Mouse (Mus musculus) intestine, embryonic 15.5 days (tissue): ENCODE data around the gene Fgfr4. TPM values are rescaled to one million over a fixed set of nuclear protein-coding genes. Genes with fewer than 3 reads are reported as not detected.

Experiments used
- ATAC-seq: fragments of 200-750 bp; cut with Nextera tagmentation; 2 replicates; pipeline ENCODE4 v1.8.0; 2017; ENCODE audit warnings: moderate TSS enrichment, moderate library complexity
- H3K27ac ChIP-seq: fragments of 300-500 bp; sonication (generic); 2 replicates; pipeline ENCODE4 v1.5.1; 2015; ENCODE audit warnings: mild to moderate bottlenecking, inconsistent platforms
- H3K27me3 ChIP-seq: fragments of 300-500 bp; sonication (generic); replicated peaks from 2 replicates; pipeline ENCODE4 v1.6.1; 2015; ENCODE audit warnings: inconsistent platforms
- H3K36me3 ChIP-seq: fragments of 300-500 bp; sonication (generic); 2 replicates; pipeline ENCODE4 v1.6.1; 2015; ENCODE audit warnings: inconsistent platforms
- H3K4me1 ChIP-seq: fragments of 300-500 bp; sonication (generic); replicated peaks from 2 replicates; pipeline ENCODE4 v1.6.1; 2015; ENCODE audit warnings: inconsistent platforms
- H3K4me2 ChIP-seq: fragments of 300-500 bp; sonication (generic); replicated peaks from 2 replicates; pipeline ENCODE4 v1.6.1; 2015; ENCODE audit warnings: mild to moderate bottlenecking, inconsistent platforms
- H3K4me3 ChIP-seq: fragments of 300-500 bp; sonication (generic); replicated peaks from 2 replicates; pipeline ENCODE4 v1.5.1; 2015; ENCODE audit warnings: inconsistent platforms
- H3K9ac ChIP-seq: fragments of 300-500 bp; sonication (generic); 2 replicates; pipeline ENCODE4 v1.6.1; 2015; ENCODE audit warnings: inconsistent platforms
- H3K9me3 ChIP-seq: fragments of 300-500 bp; sonication (generic); 2 replicates; pipeline ENCODE4 v1.6.1; 2016; ENCODE audit warnings: inconsistent platforms
- WGBS: fragments of 180-500 bp; shearing (Covaris S2); methylation state at CpG from one replicate; pipeline ENCODE4 v1.1.7; 2015; 5-methylcytosine and 5-hydroxymethylcytosine counted together
- polyA plus RNA-seq: library from polyadenylated mRNA; unstranded; fragments of >200 nt; fragmentation: Nextera tagmentation; extraction: Ambion mirVana; gene quantifications from 2 replicates; pipeline ENCODE4 v1.2.1, GENCODE M21; 2015

Fgfr4 gene
- polyA plus RNA-seq, 1 experiment from 2014 or later = 14.2 TPM

DNA sequence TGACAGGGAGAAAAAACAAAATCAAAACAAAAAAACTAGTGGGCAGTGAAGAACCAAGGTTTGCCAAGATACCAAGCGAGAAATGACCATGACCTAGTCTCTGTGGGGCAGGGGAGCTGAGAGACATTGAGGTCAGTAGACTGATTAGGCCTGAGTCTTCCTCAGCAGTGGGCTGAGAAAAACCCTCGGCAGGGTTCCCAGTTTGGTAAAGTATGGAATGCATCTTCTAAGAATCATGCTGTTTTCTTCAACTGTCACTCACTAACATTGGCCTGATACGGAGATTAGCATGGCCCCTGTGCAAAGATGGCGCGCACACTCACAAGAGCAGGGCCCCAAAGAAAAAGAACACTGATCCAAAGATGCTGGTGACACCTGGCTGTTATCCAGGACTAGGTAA lies 1.5 kb downstream of the Fgfr4 start:
- Histone ChIP-seq H3K4me3 (no peak overlapping the region), H3K9ac (no peak overlapping the region), H3K27ac (no peak overlapping the region), H3K9me3 (no peaks in the 10 kb centered on the region), H3K27me3 (0 out of 2 replicates have a peak, but pooled peaks cover 4% of the 10 kb centered on the region), H3K4me2 (peak overlapping the region; percentile 82), H3K4me1 (0 out of 2 replicates have a peak, but pooled peaks cover 2% of the 10 kb centered on the region), H3K36me3 (no peaks in the 10 kb centered on the region)
- no peak for ATAC-seq
- 70% methylated on average over 5 of the region's 5 CpGs for WGBS

DNA sequence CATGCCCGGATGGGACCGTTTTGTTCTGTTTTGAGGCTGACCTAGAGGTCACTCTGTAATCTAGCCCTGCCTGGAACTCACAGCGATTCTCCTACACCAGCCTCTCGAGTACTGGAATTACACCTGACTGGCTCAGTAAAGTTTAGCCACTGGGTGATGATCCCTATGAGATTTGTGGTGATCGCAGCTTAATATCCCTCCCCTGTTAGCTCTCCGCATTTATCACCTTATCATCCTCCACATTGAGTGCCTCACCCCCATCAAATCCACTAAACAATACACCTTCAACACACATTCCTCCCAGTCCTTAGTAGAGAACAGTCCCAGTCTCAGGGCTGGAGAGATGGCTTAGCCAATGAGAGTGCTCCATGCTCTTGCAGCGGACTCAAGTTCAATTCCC lies 9.9 kb downstream of the Fgfr4 start:
- H3K9ac ChIP-seq = no peak overlapping the region
- H3K36me3 ChIP-seq = no peaks in the 10 kb centered on the region
- ATAC-seq = no peak
- WGBS = 56% methylated on average over 7 of the region's 7 CpGs
- H3K9me3 ChIP-seq = no peaks in the 10 kb centered on the region
- H3K27me3 ChIP-seq = no peaks in the 10 kb centered on the region
- no peak overlapping the region for H3K4me3 ChIP-seq
- H3K27ac ChIP-seq = no peak overlapping the region
- H3K4me2 ChIP-seq = no peak overlapping the region
- H3K4me1 ChIP-seq = 0 out of 2 replicates have a peak, but pooled peaks cover 2% of the 10 kb centered on the region

DNA sequence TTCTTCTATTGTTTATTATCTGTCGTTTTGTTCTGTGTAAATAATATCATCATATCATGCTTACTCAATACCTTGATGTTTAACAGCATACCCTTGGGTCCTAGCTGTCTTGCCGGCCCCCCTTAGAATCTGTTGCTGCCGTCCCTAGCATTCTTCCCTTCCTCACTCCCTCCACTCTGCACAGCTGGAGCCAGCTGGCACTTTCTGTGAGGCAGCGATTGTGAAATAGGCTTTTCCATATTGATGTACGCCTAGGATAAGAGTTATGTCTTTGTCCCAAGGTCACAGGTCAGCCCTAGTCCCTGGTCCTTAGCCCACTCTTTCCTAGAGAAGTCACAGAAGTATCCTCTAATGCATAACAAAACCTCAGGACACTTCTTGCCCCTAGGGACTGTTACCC lies 11.1 kb downstream of the Fgfr4 start:
- Histone ChIP-seq H3K27me3 (no peaks in the 10 kb centered on the region), H3K36me3 (no peaks in the 10 kb centered on the region), H3K9me3 (no peaks in the 10 kb centered on the region), H3K4me2 (no peak overlapping the region), H3K4me3 (no peak overlapping the region), H3K9ac (no peak overlapping the region), H3K4me1 (0 out of 2 replicates have a peak, but pooled peaks cover 4% of the 10 kb centered on the region), H3K27ac (no peak overlapping the region; the same call in 1 of the 2 replicates)
- peak; percentile 21; the same call in 1 of the 2 replicates for ATAC-seq
- WGBS = 38% methylated on average over 5 of the region's 5 CpGs

DNA sequence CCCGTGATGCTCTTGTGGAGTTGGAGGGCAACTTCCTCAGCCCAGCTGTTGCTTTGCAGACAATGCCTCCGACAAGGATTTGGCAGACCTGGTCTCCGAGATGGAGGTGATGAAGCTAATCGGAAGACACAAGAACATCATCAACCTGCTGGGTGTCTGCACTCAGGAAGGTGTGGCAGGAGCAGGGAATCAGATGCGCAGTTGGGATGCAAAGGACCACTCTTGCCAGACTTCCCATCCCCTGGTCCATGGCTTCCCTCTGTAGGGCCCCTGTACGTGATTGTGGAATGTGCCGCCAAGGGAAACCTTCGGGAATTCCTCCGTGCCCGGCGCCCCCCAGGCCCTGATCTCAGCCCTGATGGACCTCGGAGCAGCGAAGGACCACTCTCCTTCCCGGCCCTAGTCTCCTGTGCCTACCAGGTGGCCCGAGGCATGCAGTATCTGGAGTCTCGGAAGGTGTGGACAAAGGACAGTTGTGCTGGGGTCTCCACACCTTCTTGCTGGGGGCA lies 13.4 kb downstream of the Fgfr4 start:
- WGBS = 92% methylated on average over 16 of the region's 16 CpGs
- H3K27ac ChIP-seq = no peak overlapping the region
- H3K9ac ChIP-seq = no peak overlapping the region
- no peaks in the 10 kb centered on the region for H3K36me3 ChIP-seq
- H3K9me3 ChIP-seq = no peaks in the 10 kb centered on the region
- no peaks in the 10 kb centered on the region for H3K27me3 ChIP-seq
- H3K4me2 ChIP-seq = no peak overlapping the region
- no peak for ATAC-seq
- H3K4me1 ChIP-seq = peaks cover 9% of the 10 kb centered on the region; the same call in 1 of the 2 replicates
- H3K4me3 ChIP-seq = no peak overlapping the region

DNA sequence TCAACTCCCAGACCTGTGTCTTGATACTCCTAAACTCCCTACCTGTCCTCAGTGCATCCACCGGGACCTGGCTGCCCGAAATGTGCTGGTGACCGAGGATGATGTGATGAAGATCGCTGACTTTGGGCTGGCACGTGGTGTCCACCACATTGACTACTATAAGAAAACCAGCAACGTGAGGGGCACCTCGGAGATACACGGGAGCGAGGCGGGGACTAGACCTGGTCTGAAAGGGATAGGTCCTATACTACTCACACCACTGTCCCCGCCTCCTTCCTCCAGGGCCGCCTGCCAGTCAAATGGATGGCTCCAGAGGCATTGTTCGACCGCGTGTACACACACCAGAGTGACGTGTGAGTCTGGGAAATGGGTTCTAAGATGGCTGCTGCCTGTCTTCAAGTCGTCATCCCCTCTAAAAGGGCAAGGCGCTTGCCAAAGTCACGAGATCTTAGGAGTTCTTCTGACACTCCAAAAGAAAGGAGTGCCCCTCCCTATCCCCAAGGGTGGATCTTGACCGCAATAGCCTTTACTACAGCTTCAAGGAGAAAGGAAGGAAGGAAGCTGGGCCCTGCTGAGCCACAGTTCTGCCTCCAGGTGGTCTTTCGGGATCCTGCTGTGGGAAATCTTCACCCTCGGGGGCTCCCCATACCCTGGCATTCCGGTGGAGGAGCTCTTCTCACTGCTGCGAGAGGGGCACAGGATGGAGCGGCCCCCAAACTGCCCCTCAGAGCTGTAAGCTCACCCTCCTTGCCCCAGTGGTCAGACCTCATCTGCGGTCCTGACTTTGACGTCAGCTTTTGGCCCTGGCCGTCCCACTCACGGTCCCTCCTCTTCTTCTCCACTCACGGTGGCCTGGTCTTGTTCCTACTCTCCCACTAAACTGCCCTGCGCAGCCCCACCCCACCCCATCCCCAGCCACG lies 14.6 kb downstream of the Fgfr4 start:
- Histone ChIP-seq H3K27me3 (no peaks in the 10 kb centered on the region), H3K9me3 (no peaks in the 10 kb centered on the region), H3K27ac (no peak overlapping the region), H3K36me3 (no peaks in the 10 kb centered on the region), H3K4me1 (peaks cover 17% of the 10 kb centered on the region), H3K9ac (no peak overlapping the region), H3K4me2 (no peak overlapping the region), H3K4me3 (no peak overlapping the region)
- 84% methylated on average over 32 of the region's 32 CpGs for WGBS
- ATAC-seq = no peak

DNA sequence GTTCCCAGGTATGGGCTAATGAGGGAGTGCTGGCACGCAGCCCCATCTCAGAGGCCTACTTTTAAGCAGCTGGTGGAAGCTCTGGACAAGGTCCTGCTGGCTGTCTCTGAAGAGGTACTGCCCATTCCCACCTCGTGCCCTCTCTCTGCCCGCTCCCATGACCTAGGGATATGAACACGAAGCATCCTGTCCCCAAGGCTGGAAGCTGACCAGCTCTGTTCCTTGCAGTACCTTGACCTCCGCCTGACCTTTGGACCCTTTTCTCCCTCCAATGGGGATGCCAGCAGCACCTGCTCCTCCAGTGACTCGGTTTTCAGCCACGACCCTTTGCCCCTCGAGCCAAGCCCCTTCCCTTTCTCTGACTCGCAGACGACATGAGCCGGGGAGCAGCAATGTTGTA lies 15.4 kb downstream of the Fgfr4 start:
- ATAC-seq = no peak
- no peak overlapping the region for H3K27ac ChIP-seq
- H3K27me3 ChIP-seq = no peaks in the 10 kb centered on the region
- H3K36me3 ChIP-seq = no peaks in the 10 kb centered on the region
- H3K4me2 ChIP-seq = no peak overlapping the region
- no peaks in the 10 kb centered on the region for H3K9me3 ChIP-seq
- no peak overlapping the region for H3K4me3 ChIP-seq
- WGBS = 81% methylated on average over 11 of the region's 11 CpGs
- no peak overlapping the region for H3K9ac ChIP-seq
- H3K4me1 ChIP-seq = peaks cover 23% of the 10 kb centered on the region

DNA sequence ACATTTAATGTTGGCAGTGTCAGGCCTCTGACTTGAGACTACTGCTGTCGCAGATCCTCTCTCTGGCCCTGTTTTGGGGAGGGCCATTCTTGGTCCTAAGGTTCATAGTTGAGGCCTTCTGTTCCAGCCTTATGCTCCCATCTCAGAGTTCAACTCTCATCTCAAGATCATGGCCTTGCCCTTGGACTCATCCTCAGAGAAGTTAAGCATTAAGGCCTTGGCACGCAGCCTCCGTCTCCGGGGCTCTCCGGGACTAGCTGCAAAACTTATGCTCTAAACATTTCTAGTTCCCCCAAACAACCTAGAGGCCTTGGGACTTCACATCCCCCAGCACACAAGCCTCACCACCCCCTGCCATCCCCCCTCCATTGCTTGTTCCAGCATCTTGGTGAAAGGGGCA lies 15.8 kb downstream of the Fgfr4 start:
- peaks cover 23% of the 10 kb centered on the region for H3K4me1 ChIP-seq
- no peak overlapping the region for H3K4me3 ChIP-seq
- no peak for ATAC-seq
- WGBS = 87% methylated on average over 5 of the region's 5 CpGs
- H3K9ac ChIP-seq = no peak overlapping the region
- no peaks in the 10 kb centered on the region for H3K27me3 ChIP-seq
- peak overlapping the region; percentile 68; the same call in 1 of the 2 replicates for H3K27ac ChIP-seq
- H3K4me2 ChIP-seq = no peak overlapping the region
- no peaks in the 10 kb centered on the region for H3K9me3 ChIP-seq
- no peaks in the 10 kb centered on the region for H3K36me3 ChIP-seq

DNA sequence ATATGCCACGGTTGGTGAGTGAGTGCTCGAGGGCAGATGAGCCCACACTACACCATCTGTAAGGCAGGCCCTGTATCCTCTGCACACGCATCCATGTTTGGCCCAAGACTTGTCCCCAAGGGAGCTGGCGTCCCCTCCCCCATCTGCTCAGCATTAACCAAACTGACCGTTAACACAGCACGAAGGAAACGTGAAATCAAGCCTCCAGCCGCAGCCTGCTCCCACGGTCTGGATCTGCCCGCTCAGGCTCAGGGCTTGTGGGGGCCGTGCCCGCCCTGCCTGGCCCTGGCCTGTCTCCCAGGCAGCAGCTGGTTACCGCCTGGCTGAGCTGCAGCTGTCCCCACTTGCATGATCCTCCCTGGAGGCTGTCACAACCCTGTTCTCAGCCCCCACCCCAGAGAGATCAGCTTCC lies 16.5 kb downstream of the Fgfr4 start:
- WGBS = 56% methylated on average over 13 of the region's 13 CpGs
- Histone ChIP-seq H3K36me3 (no peaks in the 10 kb centered on the region), H3K27ac (peak overlapping the region; percentile 68), H3K9ac (no peak overlapping the region), H3K4me3 (no peak overlapping the region), H3K27me3 (no peaks in the 10 kb centered on the region), H3K9me3 (no peaks in the 10 kb centered on the region), H3K4me2 (peak overlapping the region; percentile 14; the same call in 1 of the 2 replicates), H3K4me1 (peaks cover 23% of the 10 kb centered on the region)
- peak; percentile 62 for ATAC-seq

DNA sequence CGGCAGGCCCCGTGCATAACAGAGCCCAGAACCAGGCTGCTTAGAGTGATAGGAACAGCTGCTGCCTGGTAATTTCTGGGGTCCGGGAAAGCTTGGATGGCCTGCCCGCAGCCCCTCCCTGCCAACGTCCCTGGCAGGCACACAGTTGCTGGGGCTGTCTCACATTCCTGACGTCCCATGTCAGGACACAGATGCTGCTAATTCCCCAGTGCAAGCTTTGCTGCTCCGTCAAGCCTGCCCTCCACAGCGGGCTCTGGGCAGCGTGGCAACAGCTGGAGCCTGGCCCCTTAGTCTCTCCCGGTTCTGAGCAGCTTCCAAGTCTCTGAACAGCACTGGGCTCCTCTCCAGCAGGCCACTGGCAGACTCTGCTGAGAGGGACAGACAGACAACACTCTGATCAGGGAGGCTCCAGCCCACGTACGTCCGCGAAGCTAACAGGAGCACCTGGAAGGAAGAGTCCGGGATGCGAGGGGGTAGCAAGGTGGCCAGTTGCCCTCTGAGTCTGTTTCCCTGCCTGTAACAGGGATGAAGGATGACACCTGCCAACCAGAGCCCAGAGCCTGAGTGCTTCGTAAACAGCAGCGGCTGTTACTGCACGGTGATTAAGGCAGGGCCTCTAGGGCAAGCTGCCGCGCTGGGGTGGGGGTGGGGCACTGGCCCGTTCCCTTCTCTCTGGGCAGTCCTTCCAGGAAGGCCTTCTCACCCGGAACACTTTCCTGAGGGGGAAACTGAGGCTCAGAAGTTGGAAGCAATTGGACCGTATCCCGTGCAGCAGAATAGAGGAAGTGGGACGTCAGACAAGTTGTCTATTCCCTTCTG lies 19.3 kb downstream of the Fgfr4 start:
- H3K27ac ChIP-seq = peak overlapping the region; percentile 70
- peak overlapping the region; percentile 17; the same call in 1 of the 2 replicates for H3K4me3 ChIP-seq

DNA sequence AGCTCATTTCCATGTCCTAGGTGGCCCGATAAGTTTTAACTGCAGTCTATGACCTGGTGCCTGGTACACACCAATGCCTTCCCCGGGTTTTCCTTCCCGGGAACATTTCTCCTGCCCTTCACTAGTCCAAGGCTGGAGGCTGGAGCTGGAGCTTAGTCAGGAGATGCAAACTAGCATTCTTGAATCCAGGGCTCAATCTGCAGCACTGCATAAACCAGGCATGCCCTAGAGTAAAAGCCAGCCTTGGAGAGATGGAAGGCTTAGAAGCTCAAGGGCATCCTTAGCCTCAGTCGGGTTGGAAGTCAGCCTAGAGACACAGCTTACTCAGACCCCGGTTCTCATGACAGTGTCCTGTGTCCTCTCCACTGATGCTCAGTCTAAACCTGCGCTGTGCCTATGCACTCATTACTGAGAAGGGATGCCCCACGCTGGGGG lies 19.9 kb downstream of the Fgfr4 start:
- Histone ChIP-seq H3K4me3 (no peak overlapping the region), H3K4me2 (peak overlapping the region; percentile 61), H3K36me3 (no peaks in the 10 kb centered on the region), H3K4me1 (peaks cover 23% of the 10 kb centered on the region), H3K9ac (0 out of 2 replicates have a peak overlapping the region, but pooled peaks have one; percentile 6), H3K27ac (no peak overlapping the region), H3K27me3 (no peaks in the 10 kb centered on the region), H3K9me3 (no peaks in the 10 kb centered on the region)
- WGBS = 36% methylated on average over 7 of the region's 7 CpGs
- ATAC-seq = no peak

More for the DNA sequence above, 19.3 kb downstream of the Fgfr4 start:
- no peaks in the 10 kb centered on the region for H3K27me3 ChIP-seq
- peak; percentile 80 for ATAC-seq
- no peaks in the 10 kb centered on the region for H3K36me3 ChIP-seq
- H3K4me1 ChIP-seq = peaks cover 23% of the 10 kb centered on the region
- 0 out of 2 replicates have a peak overlapping the region, but pooled peaks have one; percentile 6 for H3K9ac ChIP-seq
- H3K4me2 ChIP-seq = peak overlapping the region; percentile 61
- WGBS = 12% methylated on average over 26 of the region's 26 CpGs
- H3K9me3 ChIP-seq = no peaks in the 10 kb centered on the region

DNA sequence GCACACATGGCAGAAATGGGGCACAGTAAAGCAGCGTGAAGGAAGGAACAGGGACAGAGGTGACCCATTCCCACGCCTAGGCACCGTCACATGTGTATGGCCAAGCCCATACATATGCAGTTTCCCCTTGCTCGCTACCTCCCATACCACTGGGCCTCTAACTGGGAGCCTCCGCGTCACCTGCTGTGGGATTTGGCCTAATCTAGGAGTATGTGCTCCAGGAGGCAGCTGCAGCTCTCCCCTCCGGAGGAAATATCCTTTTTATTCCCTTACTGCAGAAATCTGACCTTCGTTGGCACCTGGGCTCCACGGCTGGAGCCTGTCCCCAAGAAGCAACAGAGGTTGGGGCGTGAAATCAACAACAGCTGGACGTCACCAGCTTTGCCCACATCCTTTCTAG lies 21.9 kb downstream of the Fgfr4 start:
- H3K4me3 ChIP-seq = no peak overlapping the region
- H3K27ac ChIP-seq = no peak overlapping the region
- H3K9me3 ChIP-seq = no peaks in the 10 kb centered on the region
- H3K9ac ChIP-seq = no peak overlapping the region
- 81% methylated on average over 11 of the region's 11 CpGs for WGBS
- no peaks in the 10 kb centered on the region for H3K27me3 ChIP-seq
- H3K36me3 ChIP-seq = no peaks in the 10 kb centered on the region
- peaks cover 16% of the 10 kb centered on the region for H3K4me1 ChIP-seq
- no peak for ATAC-seq
- H3K4me2 ChIP-seq = no peak overlapping the region

DNA sequence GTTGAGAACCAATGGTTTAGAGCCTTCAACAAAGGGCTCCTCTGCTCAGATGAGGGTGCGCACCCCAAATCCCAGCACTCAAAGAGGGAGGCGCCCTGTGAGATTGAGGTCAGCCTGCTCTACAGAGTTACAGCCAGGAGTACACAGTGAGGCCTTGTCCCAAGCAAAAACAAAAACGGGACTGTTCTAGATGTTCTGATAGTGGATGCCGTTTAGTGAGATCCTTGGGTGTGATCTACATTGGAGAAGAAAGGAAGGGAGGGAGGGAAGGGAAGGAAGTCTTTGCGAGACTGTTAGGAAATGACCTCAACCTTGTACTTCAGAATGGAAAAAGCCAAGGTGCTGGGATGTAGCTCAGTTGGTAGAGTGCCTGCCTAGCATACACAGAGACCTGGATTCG lies 23.8 kb downstream of the Fgfr4 start:
- no peaks in the 10 kb centered on the region for H3K27me3 ChIP-seq
- no peak for ATAC-seq
- peaks cover 14% of the 10 kb centered on the region for H3K4me1 ChIP-seq
- H3K9me3 ChIP-seq = no peaks in the 10 kb centered on the region
- H3K27ac ChIP-seq = no peak overlapping the region
- H3K4me2 ChIP-seq = no peak overlapping the region
- H3K4me3 ChIP-seq = no peak overlapping the region
- no peaks in the 10 kb centered on the region for H3K36me3 ChIP-seq
- 84% methylated on average over 6 of the region's 6 CpGs for WGBS
- H3K9ac ChIP-seq = no peak overlapping the region
